Mouse (Mus musculus) thymus, adult 2 months (tissue): ENCODE measurements at regions not wholly inside any gene's neighbourhood (a gene's known extent, or its start where the extent isn't known, plus 50 kb on each side); places are given as distances from the start of the nearest gene placed in this dataset.

Experiments
- CTCF ChIP-seq: fragments of 200-500 bp; IDR thresholded peaks from 2 replicates; pipeline ENCODE4 v1.5.1; 2012; ENCODE audit warnings: mild to moderate bottlenecking, control low read depth, low read length, moderate library complexity, borderline replicate concordance; ENCODE audit not compliant: control insufficient read depth, poor library complexity, insufficient read depth; ENCODE audit errors: extremely low read depth
- POLR2A ChIP-seq: fragments of 200-500 bp; IDR thresholded peaks from 2 replicates; pipeline ENCODE4 v1.6.1; 2012; ENCODE audit warnings: mild to moderate bottlenecking, low read length, control low read depth, moderate library complexity; ENCODE audit not compliant: control insufficient read depth, poor library complexity, insufficient read depth; ENCODE audit errors: extremely low read depth

GRCm38 (mm10) chr10:96363867-96364266, 227.5 kb downstream of the Gm5426 start:
- TF ChIP-seq CTCF (no peak), POLR2A (no peak)
